Mouse (Mus musculus) lung, adult 2 months (tissue): ENCODE results near the gene Gm28374.

ENCODE experiments used
- CTCF ChIP-seq: fragments of 200-500 bp; IDR thresholded peaks from 2 replicates; pipeline ENCODE4 v1.5.1; 2011; ENCODE audit warnings: mild to moderate bottlenecking, low read length, control low read depth; ENCODE audit not compliant: insufficient read depth
- POLR2A ChIP-seq: fragments of 200-500 bp; IDR thresholded peaks from 2 replicates; pipeline ENCODE4 v1.6.1; 2011; ENCODE audit warnings: low read depth, mild to moderate bottlenecking, control low read depth, low read length, borderline replicate concordance; ENCODE audit errors: extremely low read depth

DNA sequence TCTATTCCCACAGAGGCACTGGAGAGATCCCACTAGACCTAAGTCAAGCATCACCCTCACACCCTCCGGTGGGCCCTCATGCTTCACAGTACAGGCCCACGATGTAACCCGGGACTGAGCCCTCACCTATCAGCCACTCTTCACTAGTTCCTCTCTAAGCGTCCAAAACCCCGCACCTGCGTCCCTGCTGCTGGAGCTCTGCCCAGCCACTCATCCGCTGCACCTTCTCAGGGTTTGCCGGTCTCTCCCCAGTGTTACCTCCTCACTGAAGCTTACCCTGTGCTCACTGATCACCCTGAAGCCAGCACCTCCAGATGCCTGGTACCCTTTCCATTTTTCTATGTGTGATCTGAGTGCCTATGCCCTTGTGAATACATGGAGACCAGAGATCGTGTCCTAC lies 39.8 kb downstream of the Gm28374 start:
- no peak for TF ChIP-seq CTCF
- no peak for TF ChIP-seq POLR2A
